Mouse (Mus musculus): ENCODE results near the gene Uqcrq.

The Uqcrq gene

DNA sequence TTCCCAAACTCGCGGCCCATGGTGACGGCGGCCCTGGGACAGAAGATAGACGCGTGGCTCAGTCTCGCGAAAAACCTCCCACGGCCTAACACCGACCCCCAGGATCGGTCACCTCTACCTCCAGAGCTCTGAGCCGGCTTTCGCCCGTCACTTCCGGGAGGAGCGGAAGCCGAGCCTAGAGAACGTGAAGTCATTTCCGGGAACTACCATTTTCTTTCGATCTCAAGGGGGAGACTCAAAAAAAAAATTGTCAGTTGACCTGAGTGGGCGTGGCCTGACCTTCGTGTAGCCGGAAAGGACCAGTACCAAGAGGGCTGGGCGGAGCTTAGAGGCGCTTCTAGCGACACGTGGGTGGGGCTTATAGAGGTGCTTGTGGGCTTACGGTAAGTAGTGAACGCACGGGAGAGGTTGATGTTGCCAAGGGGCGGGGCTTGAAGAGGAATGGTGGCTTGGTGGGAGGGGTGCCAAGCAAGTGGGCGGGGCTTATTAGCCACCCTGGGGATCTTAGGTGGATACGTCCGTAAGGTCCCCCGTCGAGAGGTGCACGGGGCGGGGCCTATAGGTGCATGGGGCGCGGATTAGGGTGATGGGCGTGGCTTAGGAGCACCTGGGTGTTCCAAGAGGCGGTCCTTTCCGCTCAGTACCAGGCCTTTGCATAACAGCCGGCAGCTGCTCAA, at the start of gene Uqcrq, which contains the start of gene Gdf9:
Gene Uqcrq (minus strand): TSS at position 162 of the 677 bp plus-strand sequence.
Gene Gdf9 (plus strand): TSS at position 354 of the 677 bp plus-strand sequence.
- in situ Hi-C loops (cut with MseI, MboI), result no loop called here

GRCm38 (mm10) chr11:53479783-53480301, 49.2 kb upstream of the Uqcrq start, which contains the start of the genes Gm9945 and Sowaha:
Gene Gm9945, plus strand, starts transcription at chr11:53480166.
Gene Sowaha, minus strand, starts transcription at chr11:53480274.
- in situ Hi-C loops (cut with MseI, MboI), result no loop called here

- in situ Hi-C loops (cut with MseI, MboI), result no loop called here
Measured at GRCm38 (mm10) chr11:53479171-53479782, 48.6 kb upstream of the Uqcrq start.

- in situ Hi-C loops (cut with MseI, MboI), result no loop called here
Measured at GRCm38 (mm10) chr11:53478383-53479170, 47.9 kb upstream of the Uqcrq start.

DNA sequence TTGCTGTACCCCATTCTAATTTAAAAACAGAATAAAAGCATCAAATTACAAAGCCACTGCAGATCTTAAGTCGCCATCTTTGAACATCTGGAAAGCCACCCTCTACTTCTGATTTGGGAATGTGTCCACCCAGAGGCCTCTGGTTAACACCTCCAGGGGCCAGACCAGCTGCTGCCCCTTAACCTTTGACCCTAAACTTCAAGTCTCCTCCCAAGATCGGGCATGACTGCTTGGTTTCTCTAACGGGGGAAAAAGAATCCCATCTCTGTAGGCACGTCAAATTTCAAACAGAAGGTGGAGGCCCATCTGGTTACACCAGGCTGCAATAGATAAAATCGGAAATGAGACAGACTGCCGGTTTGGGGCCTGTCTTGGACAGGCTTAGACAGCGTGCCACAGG, 47.2 kb upstream of the Uqcrq start:
- in situ Hi-C loops (cut with MseI, MboI), result no loop called here

DNA sequence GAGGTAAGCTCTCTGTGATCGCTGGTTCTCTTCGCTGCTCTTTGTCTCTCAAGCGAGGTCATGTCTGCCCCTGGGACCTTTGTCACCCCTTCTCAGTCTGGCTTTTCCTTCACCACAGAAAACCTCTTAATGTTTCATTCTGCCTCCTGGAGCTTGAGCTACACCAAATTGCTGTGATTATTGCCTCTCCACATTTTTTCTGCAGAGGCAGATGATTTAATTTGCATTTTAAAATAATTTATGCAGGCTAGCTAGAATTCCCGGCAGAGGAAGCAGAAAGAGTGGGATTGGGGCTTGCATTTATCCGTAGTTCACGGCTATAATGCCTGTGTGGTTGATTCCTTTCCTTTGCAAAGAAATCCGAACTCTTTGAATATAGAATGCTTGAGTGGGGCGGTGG, 45.0 kb upstream of the Uqcrq start:
- in situ Hi-C loops (cut with MseI, MboI), result no loop called here

GRCm38 (mm10) chr11:53472709-53473108, 42.1 kb upstream of the Uqcrq start:
- in situ Hi-C loops (cut with MseI, MboI), result no loop called here

DNA sequence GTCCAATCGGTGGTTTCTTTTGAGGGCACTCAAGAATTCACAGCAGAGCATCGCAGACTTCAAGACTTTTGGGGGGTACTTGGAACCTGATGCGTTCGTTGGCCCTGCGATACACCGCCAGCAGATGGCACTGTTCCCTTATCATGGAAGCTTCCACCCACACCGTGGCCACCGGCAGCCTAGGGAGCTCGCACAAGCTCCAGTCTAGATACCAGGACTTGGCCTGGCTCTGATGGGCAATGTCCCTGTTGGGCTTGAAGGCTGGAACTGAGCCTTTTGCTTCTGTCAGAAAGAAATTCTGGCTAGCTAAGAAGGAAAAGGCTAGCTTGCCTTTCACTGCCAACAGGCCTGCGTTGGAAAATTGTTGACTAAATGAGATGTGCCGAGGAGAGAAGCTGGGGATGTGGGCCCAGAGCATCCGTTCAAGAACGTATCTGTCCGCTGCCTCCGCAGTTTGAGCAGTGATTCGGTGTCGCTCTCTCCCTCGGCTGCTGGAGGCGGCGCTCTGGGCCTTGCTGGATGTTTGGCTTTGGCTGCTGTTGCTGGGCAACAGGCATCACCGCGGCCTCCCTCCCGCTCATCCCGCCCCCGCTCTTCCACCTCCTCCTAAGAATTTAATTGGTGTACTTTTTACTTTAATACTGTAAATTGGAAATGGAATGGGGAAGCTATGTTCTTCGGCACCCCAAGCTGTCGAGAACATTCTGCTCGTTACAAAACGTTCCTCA, 39.5 kb upstream of the Uqcrq start, which contains the start of gene Gm9837:
Gene Gm9837 (minus strand): TSS at position 512 of the 728 bp plus-strand sequence.
- in situ Hi-C loops (cut with MseI, MboI), result no loop called here

DNA sequence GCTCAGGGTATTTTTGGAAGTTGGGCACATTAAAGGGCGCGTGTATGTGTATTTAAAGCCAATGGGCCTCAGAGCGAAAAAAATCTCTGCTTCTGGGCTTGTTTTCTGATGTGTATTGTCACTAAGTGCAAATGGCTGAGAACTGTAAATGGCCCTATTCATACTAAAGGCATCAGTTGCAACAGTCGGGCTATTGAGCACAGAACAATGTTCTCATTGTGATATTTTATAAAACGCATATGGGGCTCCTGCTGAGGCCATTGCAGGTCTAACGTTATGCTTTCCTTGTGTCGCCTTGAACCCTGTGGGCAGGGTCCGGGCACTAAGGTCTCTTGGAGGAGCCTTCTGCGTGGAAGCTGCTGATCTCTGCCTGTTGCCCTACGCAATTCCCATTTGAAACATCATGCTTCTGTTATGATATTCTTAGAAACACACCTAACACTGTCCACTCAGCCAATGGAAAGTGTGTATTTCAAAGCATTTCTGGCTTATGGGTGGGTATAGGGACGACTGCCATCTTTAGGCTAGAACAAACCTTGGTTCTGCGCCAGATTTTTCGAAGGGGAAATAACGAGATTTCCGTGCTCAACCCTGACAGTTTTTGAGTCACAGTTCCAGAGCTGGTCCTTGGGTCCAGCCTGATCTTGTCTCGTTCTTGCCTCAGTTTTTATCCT, 38.8 kb upstream of the Uqcrq start:
- in situ Hi-C loops (cut with MseI, MboI), result no loop called here

DNA sequence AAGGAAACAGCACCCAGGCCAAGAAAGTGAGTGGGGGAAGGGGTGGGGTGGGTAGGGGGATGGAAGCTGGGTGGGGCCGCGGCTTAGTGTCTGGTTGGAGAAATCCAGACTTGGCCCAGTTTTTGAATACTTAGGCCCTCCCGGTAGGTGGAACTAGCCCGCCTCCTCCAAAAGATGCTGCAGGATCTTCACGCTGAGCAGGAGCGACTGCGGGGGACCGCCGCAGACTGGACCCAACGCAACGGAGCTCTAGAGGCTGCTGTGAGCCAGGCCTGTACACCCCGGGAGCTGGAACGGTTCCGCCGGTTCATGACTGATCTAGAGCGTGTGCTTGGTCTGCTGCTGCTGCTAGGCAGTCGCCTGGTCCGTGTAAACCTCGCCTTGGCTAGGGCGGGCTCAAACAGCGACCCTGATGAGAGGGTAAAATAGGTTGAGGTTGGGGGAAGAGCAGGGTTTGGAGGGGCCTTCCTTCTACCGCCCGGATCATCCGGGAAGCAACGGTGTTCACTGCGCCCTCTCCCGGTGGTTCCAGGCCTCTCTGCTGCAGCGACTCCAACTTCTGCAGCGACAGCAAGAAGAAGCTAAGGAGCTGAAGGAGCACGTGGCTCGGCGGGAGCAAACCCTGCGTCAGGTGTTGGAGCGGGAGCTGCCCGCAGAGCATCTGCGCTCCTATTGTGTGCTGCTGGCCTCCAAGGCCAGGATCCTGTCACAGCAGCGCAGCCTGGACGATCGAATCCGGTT, 35.8 kb upstream of the Uqcrq start:
- in situ Hi-C loops (cut with MseI, MboI), result no loop called here

GRCm38 (mm10) chr11:53463551-53464424, 33.2 kb upstream of the Uqcrq start:
- in situ Hi-C loops (cut with MseI, MboI), result no loop called here

DNA sequence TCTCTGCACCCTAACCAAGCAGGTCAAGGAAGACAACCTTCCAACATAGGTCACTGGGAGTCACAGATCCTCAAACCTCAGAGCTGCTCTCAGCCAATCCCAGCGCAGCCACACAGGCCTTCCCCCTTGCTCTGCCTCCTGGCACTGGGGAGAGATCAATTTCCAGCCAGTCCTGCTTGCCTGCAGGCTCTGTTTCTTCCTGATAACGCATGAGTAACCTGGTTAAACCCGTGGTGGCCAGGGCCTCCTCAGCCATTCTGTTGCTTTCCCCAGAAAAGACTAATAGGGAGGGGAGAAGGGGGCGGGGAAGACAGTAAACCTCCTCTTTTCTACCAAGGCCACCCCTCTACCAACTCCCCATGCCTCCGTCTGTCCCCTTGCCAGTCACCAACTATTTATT, 31.1 kb upstream of the Uqcrq start:
- in situ Hi-C loops (cut with MseI, MboI), result no loop called here

- in situ Hi-C loops (cut with MseI, MboI), result no loop called here
Measured at GRCm38 (mm10) chr11:53460192-53460591, 29.6 kb upstream of the Uqcrq start.

- in situ Hi-C loops (cut with MseI, MboI), result no loop called here
Measured at GRCm38 (mm10) chr11:53458996-53459395, 28.4 kb upstream of the Uqcrq start.

DNA sequence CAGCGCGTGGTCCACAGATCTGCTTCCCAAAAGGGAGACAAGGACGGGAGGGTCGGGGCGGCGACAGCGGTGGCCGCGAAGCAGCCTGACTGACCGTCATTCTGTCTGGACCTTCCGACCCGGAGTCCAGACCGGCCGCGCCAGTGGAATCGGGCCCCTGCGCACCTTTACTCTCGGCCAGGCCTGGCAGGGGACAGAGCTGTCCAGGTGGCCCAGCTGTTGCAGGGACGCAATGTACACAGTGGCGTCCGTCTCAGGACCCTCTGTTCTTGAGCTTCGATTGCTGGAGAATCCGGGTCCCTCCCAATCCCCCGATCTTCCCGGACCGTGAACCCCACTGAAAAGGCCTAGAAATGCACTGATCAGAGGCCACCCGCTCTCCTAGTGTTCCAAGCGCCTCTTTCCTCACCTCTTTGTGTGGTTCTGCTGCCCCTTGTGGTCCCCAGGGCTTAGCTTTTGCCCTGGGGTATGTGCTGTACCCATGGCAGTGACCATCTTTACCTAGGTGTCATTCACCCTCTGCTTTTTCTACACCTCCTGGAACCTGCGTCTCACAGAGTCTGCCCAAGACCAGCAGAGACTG, 26.8 kb upstream of the Uqcrq start:
- in situ Hi-C loops (cut with MseI, MboI), result no loop called here

DNA sequence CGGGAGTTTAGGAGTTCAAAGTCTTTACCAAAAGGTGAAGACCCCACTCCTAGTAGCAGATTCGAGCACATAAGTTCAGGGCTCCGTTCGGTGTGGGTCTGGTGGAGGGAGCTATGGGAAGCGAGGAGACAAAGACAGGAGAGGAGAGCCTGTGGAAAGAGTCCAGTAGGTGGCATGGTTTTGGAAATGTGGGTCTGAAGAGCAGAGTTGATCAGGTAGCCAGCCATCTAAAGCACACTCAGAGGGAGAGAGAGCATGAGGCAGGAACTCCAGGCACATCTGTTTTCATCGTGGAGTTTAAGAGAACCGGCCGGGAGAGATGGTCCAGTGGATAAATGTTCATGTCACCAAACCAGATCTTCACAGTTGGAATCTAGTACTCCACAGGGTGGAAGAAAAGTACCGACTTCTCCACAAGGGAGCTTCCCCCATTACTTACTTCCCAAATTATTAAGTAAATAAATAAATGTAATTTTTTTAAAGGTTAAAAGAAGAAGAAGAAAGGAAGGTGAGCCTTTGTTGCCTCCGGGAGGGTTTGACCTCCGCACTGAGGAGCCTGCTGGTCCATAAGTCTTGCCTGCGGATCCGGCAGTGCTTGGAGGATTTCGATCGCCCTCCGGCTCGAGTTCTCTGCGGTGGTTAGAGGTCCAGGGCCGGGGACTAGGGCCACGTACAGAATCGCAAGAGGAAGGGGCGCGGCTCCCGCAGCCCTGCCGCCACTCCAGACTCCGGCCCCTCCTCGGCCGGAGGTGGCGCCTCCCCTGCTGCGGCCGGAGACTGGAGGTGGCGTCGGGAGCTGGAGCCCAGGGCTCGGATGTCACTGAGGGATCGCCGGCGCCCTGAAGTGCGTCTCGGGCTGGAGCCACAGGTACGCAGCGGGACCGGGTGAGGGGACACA, 26.1 kb upstream of the Uqcrq start, which contains the start of the genes Gm10447 and Shroom1:
Gene Gm10447 (minus strand): TSS at position 637 of the 898 bp plus-strand sequence.
Gene Shroom1 (plus strand): TSS at position 732 of the 898 bp plus-strand sequence.
- in situ Hi-C loops (cut with MseI, MboI), result no loop called here

DNA sequence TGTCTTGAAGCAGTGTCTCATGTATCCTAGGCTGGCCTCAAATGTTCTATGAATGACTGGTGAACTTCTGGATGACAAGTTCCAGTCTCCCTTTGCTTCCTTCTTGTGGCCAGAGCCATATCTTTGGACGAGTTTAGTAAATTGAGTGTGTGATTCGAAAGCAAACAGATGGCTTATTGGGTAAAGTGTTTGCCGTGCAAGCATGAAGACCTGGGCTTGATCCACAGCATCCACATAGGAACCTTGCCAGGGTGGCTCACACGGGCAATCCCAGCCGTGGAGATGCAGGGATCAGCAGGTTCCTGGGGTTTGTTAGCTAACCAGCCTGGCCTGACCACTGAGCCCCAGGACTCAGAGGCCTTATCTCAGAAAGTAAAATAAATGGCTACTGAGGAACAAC, 22.4 kb upstream of the Uqcrq start:
- in situ Hi-C loops (cut with MseI, MboI), result no loop called here

DNA sequence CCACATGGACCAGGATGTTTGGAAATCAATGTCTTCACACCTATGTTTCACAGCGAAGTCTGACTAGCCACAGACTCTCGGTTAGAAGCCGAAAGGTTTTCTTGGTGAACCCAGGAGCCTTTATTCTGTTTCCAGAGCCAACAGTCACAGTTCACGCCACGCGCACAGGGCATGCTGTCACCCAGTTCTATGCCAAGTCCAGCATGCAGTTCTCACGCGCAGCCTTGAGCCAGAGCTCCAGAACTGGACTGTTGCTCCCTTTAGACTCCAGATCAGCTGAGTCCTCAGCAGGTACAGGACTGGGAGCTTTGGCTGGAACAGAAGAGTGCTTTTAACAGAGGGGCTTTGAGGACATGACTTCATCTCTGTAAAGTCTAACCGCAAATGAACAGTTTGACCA, 21.8 kb upstream of the Uqcrq start:
- in situ Hi-C loops (cut with MseI, MboI), result no loop called here

All from mouse trophoblast stem cell (cell line).